Mouse (Mus musculus): ENCODE data around the gene Klhdc9.

Klhdc9 gene

DNA sequence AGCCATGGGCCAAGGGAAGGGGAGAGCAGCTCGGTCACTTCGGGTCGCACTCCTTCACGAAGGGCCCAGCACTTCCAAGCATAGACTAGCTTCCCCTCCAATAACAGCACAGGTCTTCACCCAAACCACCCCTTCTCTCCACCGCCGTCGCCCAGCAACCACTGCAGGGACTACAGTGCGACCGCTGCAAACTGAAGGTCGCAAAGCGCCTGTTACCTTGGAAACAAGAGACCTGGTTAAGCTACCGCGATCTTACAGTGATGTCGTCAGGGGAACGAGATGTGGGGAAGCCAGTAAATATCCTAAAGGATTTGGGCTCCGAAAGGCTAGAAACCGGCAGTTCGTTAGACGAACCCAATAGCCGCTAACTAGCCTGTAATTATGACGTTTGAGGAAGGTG is at the start of gene Klhdc9:
TSS of gene Klhdc9 (minus strand) at position 143 of the 400 bp plus-strand sequence.
- no peak for TF ChIP-seq GATA4 (IDR thresholded peaks at IDR 0.05; ENCODE audit: insufficient replicate concordance, low read length)

DNA sequence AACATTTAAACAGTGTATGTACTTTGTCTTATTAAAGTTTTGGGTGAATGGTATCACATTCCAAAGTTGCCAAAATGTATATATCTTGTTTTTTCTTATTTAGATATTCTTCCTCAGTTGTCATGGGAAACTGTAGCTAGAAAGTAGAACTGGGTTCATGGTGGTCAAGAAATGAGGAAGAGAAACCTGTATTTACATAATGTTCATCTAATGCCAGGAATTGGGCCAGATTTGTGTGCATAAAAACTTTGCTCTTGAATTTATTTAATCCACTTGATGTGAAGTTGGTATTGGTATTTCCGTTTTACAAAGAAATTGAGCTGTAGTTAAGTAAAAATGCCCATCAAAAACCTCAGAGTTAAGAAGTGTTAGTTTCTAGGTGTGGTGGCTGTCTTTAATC is 49.6 kb upstream of the Klhdc9 start:
- no peak for TF ChIP-seq GATA4 (IDR thresholded peaks at IDR 0.05; ENCODE audit: insufficient replicate concordance, low read length)

DNA sequence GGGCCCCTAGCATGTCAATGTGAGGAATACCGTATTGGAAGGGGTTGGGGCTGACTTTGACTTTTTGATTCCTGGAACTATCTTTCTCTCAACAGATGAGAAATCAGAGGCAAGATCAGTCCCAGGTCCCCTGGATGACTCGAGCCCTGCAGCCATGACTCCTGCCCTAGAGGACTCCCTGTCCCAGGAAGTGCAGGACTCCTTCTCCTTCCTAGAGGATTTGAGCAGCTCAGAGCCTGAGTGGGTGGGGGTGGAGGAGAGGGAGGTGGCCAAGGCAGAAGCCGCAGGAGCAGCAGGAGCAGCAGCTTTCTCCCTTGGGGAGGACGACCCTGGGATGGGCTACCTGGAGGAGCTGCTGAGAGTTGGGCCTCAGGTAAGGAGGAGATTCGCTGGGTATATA is 46.7 kb upstream of the Klhdc9 start:
- no peak for TF ChIP-seq GATA4 (IDR thresholded peaks at IDR 0.05; ENCODE audit: insufficient replicate concordance, low read length)

DNA sequence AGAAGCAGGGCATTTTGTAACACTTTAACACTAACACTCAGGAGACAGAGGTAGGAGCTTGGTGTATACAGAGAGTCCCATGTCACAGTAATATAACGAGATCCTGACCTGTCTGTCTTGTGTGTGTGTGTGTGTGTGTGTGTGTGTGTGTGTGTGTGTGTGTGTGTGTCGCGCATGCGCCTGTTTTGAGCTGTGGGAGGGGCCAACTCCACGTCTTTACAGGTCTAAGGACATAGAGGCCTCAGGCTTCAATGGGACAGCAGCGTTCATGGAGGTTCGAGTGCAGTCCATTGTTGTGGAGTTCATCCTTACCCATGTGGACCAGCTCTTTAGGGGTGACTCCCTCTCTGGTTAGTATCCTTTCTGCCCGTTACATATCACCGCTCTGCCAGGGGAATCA is 42.4 kb upstream of the Klhdc9 start:
- TF ChIP-seq GATA4 (IDR thresholded peaks at IDR 0.05; ENCODE audit: insufficient replicate concordance, low read length), result no peak

DNA sequence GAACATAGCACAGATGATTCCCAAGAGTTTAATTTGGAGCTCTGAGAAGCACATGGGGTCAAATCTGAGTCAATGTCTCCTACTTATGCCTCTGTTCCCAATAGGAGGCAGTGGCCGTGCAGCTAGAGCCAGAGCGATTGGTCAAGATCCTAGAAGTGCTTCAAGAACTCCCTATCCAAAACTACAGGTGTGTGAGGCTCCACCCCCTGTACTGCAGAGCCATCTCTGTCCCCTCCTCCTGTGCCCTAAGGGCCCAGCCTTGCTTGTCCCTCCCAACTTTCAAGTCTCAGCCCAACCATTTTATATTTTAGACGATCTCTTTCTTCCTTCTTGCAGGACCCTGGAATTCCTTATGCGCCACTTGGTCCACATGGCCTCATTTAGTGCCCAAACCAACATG is 41.2 kb upstream of the Klhdc9 start:
- no peak for TF ChIP-seq GATA4 (IDR thresholded peaks at IDR 0.05; ENCODE audit: insufficient replicate concordance, low read length)

DNA sequence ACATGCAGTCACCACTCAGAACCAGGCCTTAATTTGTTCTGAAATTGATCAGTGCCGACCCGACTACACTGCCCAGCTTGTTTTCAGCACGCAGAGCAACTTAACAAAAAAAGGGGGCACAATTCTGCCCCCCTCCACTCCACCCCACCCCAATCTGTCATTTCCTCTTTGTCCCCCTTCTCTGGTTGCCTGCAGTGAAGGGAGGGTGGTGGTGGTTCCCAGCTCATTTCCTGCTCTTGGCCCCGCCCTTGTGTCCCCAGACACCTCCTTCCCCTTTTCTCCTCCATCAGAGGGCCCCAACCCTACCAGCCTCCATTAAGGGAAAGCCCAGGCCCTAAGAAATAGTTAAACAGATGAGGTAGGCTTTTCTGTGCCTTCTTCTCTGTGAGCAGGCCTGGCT is 29.5 kb upstream of the Klhdc9 start:
- no peak for TF ChIP-seq GATA4 (IDR thresholded peaks at IDR 0.05; ENCODE audit: insufficient replicate concordance, low read length)

DNA sequence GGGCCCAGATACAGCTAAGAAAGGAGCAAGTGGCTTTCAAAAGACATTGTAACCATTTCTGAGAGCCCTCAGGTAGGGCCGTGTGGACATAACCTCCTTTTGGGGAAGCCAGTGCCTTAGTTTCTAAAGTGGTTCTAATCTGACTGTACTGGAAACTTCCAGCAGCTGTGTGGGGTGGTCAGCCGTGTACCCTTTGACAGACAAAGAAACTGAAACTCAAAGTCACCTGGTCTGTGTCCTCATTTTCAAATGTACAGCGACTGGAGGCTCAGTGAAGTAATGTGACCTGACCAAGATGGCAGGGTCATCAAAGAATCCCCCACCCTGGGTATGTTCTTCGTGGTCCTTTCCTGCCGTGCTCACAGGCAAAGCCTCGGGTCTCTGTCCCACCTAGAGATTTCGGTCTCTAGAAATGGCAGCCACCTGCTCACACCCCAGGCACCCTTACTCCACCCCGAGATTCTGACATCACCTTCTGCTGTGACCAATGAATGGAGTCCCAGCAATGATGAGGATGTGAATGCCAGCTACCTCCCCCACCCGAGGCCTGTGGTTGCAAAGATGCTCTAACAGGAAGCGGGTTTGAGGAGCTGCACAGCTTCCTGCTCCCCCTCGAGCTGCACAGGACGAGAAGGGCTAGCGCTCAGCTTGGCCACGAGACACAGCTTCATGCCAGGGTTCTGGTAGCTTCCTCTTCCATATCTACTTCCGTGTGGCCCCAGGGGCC is 27.9 kb upstream of the Klhdc9 start, which contains the start of gene Arhgap30:
TSS of gene Arhgap30 (plus strand) at position 579 of the 727 bp plus-strand sequence.
- TF ChIP-seq GATA4 (IDR thresholded peaks at IDR 0.05; ENCODE audit: insufficient replicate concordance, low read length), result no peak

DNA sequence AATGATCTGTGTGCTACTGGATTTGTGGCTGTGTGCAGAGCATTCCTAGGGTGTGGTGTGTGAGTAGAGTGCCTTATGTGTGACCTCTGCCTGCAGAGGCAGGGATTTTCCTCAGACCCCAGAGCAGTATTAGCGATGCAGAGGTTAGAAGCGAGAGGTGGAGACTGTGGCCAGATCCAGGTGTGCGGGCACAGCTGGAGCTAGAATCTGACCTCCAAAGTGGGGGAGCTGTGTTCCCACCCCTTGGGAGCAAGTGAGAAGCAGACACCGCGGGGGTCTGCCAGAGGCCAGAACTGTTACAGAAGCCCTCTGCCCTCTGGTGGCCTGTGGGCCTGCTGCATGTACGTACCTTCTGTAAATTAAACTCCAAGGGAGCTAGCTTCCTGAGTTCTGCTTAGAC is 26.5 kb upstream of the Klhdc9 start:
- no peak for TF ChIP-seq GATA4 (IDR thresholded peaks at IDR 0.05; ENCODE audit: insufficient replicate concordance, low read length)

DNA sequence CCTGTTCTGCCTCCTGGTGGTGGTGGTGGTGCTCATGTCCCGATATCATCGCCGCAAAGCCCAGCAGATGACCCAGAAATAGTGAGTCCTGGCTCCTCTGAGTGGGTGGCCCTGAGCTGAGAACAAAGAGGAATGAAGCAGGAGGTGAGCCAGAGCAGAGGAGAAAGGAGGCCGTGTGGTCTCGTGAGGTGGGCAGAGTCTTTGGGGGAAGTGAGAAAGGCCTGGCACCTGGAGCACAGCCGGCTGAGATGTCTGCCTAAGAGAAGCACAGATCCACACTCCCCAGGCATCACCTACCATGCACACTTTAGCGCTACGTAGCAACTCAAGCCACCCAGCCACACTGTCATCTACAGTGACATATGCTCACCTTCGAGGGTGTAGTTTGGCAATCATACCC is 24.6 kb upstream of the Klhdc9 start:
- TF ChIP-seq GATA4 (IDR thresholded peaks at IDR 0.05; ENCODE audit: insufficient replicate concordance, low read length), result no peak

DNA sequence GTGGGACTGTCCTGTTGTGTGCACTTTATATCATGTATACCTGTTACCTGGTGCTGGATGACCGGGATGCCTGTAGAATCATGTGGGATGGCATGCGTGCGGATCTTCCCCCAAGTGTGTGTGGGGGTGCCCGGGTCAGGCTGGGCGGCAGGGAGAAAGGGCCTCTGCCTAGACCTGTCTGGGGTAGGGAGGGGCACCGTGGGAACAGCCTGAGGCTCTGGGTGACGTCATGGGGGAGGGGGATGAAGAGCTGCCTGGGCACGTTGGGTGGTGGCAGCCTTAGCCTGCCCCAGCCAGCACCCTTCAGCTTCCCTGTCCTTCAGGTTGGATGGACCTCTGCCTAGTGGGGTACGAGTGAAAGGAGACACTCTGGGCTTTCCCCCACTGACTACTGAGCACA is 23.8 kb upstream of the Klhdc9 start:
- no peak for TF ChIP-seq GATA4 (IDR thresholded peaks at IDR 0.05; ENCODE audit: insufficient replicate concordance, low read length)

DNA sequence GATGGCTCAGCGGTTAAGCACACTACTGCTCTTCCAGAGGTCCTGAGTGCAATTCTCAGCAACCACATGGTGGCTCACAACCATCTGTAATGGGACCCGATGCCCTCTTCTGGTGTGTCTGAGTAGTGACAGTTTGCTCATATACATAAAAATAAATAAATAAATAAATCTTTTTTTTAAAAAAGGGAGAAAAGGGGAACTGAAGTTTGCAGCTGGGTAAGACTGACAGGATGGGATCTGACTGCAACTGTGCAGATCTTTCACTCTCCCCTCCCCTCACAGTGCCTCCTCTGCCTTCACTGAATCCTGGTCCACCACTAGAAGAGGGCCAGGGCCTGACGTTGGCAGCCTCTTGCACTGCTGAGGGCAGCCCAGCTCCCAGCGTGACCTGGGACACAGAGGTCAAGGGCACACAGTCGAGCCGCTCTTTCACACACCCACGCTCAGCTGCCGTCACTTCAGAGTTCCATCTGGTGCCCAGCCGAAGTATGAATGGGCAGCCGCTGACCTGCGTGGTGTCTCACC is 21.6 kb upstream of the Klhdc9 start:
- TF ChIP-seq GATA4 (IDR thresholded peaks at IDR 0.05; ENCODE audit: insufficient replicate concordance, low read length), result no peak

DNA sequence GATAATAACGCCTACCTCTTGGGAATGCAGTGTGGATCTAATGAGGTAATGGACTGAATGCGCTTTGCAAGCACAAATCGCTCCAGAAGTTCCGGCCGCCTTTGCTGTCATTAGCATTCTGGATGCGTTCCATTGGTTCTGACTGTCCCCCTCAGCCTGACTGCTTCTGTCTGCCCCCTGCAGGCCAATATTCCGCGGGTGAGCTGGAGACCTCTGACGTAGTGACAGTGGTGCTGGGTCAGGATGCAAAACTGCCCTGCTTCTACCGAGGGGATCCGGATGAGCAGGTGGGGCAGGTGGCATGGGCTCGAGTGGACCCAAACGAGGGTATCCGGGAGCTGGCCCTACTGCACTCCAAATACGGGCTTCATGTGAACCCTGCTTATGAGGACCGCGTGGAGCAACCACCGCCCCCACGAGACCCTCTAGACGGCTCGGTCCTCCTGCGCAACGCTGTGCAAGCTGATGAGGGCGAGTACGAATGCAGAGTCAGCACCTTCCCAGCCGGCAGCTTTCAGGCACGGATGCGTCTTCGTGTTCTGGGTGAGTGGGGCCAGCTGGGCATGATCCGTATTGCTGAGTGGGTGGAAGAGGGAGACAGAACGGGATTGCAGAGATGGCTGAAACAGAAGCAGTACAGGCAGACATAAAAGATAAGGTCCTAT is 19.5 kb upstream of the Klhdc9 start:
- no peak for TF ChIP-seq GATA4 (IDR thresholded peaks at IDR 0.05; ENCODE audit: insufficient replicate concordance, low read length)

DNA sequence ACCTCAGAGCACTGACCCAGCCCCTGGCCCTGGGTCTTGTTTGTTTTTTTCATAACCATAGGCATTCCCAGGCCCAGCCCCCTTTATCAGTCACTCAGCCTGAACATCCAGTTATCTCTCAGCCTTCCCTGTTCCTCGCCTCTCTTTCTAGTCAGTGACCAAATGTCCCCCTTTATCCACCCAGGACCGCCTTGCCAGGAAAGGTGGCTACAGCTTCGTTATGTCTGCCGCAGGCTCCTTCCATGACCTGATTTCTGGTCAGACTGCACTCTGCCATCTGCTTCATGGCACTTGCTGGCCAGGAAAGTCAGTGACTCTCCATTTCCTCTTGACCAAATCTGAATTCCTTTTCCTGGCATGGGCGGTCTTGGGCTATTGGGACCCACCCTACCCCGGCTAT is 17.7 kb upstream of the Klhdc9 start:
- no peak for TF ChIP-seq GATA4 (IDR thresholded peaks at IDR 0.05; ENCODE audit: insufficient replicate concordance, low read length)

DNA sequence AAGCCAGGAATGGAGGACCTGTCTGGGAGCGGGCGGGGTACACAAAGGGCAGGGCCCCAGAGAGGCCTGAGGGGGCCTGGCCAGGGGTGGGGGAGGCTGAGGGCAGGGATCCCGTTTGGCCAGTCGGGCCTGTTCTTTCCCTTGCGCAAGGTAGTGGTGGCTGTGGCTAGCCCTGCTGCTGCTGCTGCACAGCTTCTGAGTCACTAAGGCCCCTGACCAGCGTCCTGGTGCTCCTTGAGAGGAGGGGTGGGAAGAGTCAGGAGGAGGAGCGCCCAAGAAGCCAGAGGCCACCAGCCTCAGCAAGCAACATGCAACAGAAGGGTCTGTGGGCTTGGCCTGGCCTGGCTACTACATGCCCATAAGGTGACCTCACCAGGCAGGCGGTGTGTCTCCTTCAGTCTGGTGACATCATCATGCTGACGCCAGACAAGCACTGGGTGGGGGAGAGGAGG is 15.1 kb upstream of the Klhdc9 start:
- no peak for TF ChIP-seq GATA4 (IDR thresholded peaks at IDR 0.05; ENCODE audit: insufficient replicate concordance, low read length)

DNA sequence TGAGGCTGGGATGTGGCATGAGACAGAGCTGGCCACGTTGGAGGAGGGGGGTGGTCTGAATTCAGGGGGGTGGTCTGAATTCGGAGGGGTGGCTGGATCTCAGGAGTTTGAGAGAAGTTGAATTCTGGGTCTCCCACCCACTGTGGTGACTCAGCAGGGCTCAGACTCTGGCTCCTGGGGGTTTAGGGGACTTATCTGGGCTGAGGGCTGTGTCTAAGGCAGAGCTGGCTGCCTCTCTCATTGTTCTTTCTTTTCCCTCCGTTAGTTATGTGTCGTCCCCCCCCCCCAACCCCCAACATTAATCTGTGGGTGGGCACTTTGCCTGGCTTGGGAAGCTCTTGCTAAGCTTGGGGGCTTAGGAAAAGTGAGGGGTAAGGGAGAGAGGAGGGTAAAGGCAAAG is 13.3 kb upstream of the Klhdc9 start:
- no peak for TF ChIP-seq GATA4 (IDR thresholded peaks at IDR 0.05; ENCODE audit: insufficient replicate concordance, low read length)

DNA sequence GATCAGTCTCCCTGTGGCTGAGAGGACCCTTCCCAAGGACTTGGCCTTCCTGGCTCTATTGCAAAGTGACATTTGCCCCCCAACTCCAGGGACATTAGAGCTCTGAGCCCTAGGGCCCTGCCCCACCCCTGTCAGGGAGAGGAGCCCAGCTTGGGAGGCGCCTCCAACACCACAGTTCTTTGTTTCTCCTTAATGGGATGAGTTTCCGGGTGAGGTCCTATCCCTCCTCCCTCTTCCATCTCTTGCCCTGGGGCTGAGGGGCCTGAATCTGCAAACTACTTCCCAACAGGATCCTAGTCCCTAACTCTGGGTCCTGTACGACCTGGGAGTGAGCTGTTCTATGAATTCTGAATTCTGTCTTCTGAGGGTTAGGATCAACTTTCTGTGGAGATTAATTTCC is 12.3 kb upstream of the Klhdc9 start:
- no peak for TF ChIP-seq GATA4 (IDR thresholded peaks at IDR 0.05; ENCODE audit: insufficient replicate concordance, low read length)
